In genomic region chr6:97463898-97464524, GRCm38 (mm10) we compare ENCODE assay signal across 8 mouse cellular contexts.
DNase-seq lines count a peak whose midpoint lies in the region; ATAC-seq lines count a peak whose summit lies in the region.

No protein-coding gene starts in this region.

- no peaks in the 10 kb centered on the region for H3K9me3 ChIP-seq in neural tube, embryonic 15.5 days (replicated peaks)
- H3K9me3 ChIP-seq in lung, embryonic 16.5 days (ENCODE audit: control insufficient read depth, low read length) = no peaks in the 10 kb centered on the region

- H3K27me3 ChIP-seq in neural tube, embryonic 15.5 days (replicated peaks) = no peaks in the 10 kb centered on the region
- no peaks in the 10 kb centered on the region for H3K27me3 ChIP-seq in lung, embryonic 16.5 days (ENCODE audit: control insufficient read depth, insufficient read depth, low read depth, low read length)

- no peak overlapping the region for H3K9ac ChIP-seq in neural tube, embryonic 15.5 days (replicated peaks)
- no peak overlapping the region for H3K9ac ChIP-seq in lung, embryonic 16.5 days (ENCODE audit: low read length)

- no peaks in the 10 kb centered on the region for H3K4me1 ChIP-seq in neural tube, embryonic 15.5 days
- no peaks in the 10 kb centered on the region for H3K4me1 ChIP-seq in lung, embryonic 16.5 days (replicated peaks; ENCODE audit: control insufficient read depth, insufficient read depth, low read length)

- 75% methylated on average over 17 of the region's 17 CpGs for WGBS in neural tube, embryonic 15.5 days
- 31% methylated on average over 17 of the region's 17 CpGs for WGBS in lung, embryonic 16.5 days

- H3K27ac ChIP-seq in neural tube, embryonic 15.5 days (replicated peaks) = no peak overlapping the region; the same call in 1 of the 2 replicates
- peak overlapping the region; percentile 15 for H3K27ac ChIP-seq in lung, embryonic 16.5 days (ENCODE audit: low read length)

- ATAC-seq in neural tube, embryonic 15.5 days (ENCODE audit: low FRiP score) = no peak
- ATAC-seq in lung, embryonic 16.5 days (ENCODE audit: low read depth) = no peak; the same call in 1 of the 2 replicates

- H3K4me3 ChIP-seq in neural tube, embryonic 15.5 days (replicated peaks) = no peak overlapping the region
- no peak overlapping the region for H3K4me3 ChIP-seq in lung, embryonic 16.5 days (ENCODE audit: low read length)

- H3K4me2 ChIP-seq in neural tube, embryonic 15.5 days = no peak overlapping the region
- H3K4me2 ChIP-seq in lung, embryonic 16.5 days (ENCODE audit: low read depth, low read length) = peak overlapping the region; percentile 17; the same call in 1 of the 2 replicates

- no peaks in the 10 kb centered on the region for H3K36me3 ChIP-seq in neural tube, embryonic 15.5 days
- no peaks in the 10 kb centered on the region for H3K36me3 ChIP-seq in lung, embryonic 16.5 days (ENCODE audit: control insufficient read depth, insufficient read depth, low read length)

- DNase-seq in neural tube, embryonic 10.5 days (ENCODE audit: extremely low spot score, low spot score) = peak; percentile 21
- peak; percentile 98 for DNase-seq in heart, adult 11 months
- peak; percentile 90 to 91 for DNase-seq in kidney, adult 8-10 months
- DNase-seq in frontal cortex, postnatal 25 days (ENCODE audit: low spot score in 2 of 2) = no peak
- DNase-seq in cerebellum, postnatal 4 days (ENCODE audit: low spot score in 2 of 2) = no peak
- DNase-seq in frontal cortex, adult 2 months (ENCODE audit: extremely low spot score in 1 of 2, low spot score in 1 of 2) = no peak

Comparison
In these comparisons a context has a peak if more than half of its experiments do, and no peak if none do; other contexts are left out.
1. DNase-seq: peak in neural tube, embryonic 10.5 days (single experiment), heart, adult 11 months (single experiment) and kidney, adult 8-10 months (2 of 2); none in frontal cortex, postnatal 25 days (0 of 2), cerebellum, postnatal 4 days (0 of 2) and frontal cortex, adult 2 months (0 of 2).